Mouse (Mus musculus): Measurements from ENCODE around the gene Tdp1. TPM values are rescaled to one million over a fixed set of nuclear protein-coding genes. Genes with fewer than 3 reads are reported as not detected.

Tdp1 gene
- 53.0 and 56.2 TPM in 2 replicates for polyA plus RNA-seq (2015; fragmentation: Nextera tagmentation; extraction: Ambion mirVana)

DNA sequence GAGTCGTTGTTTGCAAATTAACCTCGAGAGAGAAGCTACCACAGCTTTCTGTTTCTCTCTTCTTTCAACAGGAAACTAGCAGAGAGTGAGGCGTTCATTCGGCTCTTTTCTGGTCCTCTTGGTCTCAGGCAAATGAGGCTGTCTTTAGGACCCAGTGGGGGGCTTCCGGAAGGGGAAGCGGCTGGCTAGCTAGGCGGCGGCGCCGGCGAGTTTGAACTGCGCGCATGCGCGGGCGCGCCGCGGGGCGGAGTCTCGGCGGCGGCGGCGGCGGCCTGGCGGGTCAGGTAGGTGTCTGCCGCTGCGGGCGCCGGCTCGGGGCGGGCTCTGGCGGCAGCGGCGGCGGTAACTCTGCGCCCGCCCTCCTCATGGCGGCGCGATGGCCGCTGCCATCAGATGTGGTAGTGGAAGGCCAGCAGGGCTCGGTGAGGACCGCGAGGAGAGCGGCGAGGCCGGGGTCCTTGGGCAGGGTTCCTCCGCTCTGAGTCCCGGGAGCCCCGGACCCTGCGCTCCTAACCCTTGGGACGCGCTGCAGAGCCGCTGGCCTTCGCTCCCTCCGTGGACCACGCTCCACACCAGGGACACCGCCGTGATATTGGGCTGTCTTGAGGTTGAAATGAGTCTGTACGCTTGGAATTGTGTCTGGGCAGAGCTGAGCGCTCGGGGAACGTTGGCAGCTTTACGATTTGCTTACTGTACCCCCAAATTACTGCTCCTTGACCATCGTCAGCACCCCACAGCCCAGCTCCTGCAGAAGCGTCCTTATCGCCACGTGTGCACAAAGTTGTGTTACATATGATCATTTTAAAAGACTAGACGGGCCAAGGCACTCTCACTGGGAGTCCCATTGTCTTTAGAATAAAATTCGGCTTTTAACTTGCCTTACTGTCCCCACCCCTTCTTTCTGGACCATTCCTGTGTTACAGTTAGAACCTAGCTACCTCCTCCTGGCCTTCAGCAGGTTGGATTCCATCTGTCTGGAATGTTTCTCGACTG lies at the start of gene Tdp1, which contains the start of gene Efcab11:
Gene Tdp1 (plus strand): TSS at position 249 of the 993 bp plus-strand sequence.
Gene Efcab11 (minus strand): TSS at position 171 of the 993 bp plus-strand sequence.
- Histone ChIP-seq H3K36me3 (replicated peaks) (no peaks in the 10 kb centered on the region), H3K9me3 (no peaks in the 10 kb centered on the region), H3K4me1 (peaks cover 20% of the 10 kb centered on the region), H3K4me2 (peak within 1 kb of the TSS; percentile 99), H3K27ac (peak within 1 kb of the TSS; percentile 86), H3K9ac (peak within 1 kb of the TSS; percentile 91), H3K27me3 (replicated peaks) (no peaks in the 10 kb centered on the region), H3K4me3 (peak within 1 kb of the TSS; percentile 93)
- ATAC-seq (replicated peaks): peak; percentile 87
- under 1% methylated on average over 56 of the region's 73 CpGs for WGBS

DNA sequence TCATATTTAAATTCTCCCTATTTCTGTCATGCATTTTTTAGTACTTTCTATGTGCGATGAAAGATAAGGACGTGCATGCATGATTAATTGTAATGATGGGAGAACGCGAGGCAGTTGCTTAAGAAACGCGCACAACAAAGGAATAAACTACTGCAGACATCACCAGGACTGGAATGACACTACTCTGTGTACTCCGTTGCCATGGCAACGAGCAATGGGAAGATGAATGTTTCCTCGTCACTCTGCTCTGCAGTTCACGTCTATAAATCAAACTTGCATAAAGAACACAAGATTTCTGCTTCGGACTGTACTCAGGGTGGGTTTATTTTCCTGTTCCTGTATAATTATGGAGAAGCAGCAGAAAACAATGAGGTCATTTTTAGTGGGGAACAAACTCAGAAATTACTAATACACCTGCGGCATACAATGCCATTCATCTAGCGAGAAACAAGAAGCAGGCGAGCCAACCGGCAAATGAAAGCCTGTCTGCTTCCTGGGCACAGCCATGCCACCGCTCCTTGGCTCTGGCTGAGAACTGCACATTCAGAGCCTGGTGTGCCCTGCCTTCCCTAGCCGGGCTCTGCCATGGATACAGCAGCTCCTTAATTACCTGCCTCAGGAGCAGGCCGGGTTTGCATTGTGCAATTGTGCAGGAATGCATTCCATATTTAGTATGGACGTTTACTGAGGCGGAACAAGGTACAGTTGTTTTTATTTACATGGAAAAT lies 47.7 kb upstream of the Tdp1 start:
- Histone ChIP-seq H3K27me3 (replicated peaks) (no peaks in the 10 kb centered on the region), H3K4me3 (no peak overlapping the region; the same call in 1 of the 2 replicates), H3K27ac (peak overlapping the region; percentile 82), H3K4me2 (peak overlapping the region; percentile 37), H3K9me3 (no peaks in the 10 kb centered on the region), H3K9ac (no peak overlapping the region; the same call in 1 of the 2 replicates), H3K36me3 (replicated peaks) (no peaks in the 10 kb centered on the region), H3K4me1 (peaks cover 18% of the 10 kb centered on the region)
- 32% methylated on average over 20 of the region's 20 CpGs for WGBS
- peak; percentile 94 for ATAC-seq (replicated peaks)

GRCm38 (mm10) chr12:99837528-99837927 lies 46.8 kb upstream of the Tdp1 start:
- WGBS: 92% methylated on average over 5 of the region's 5 CpGs
- Histone ChIP-seq H3K9ac (no peak overlapping the region), H3K36me3 (replicated peaks) (no peaks in the 10 kb centered on the region), H3K27ac (no peak overlapping the region; the same call in 1 of the 2 replicates), H3K27me3 (replicated peaks) (no peaks in the 10 kb centered on the region), H3K4me1 (peaks cover 18% of the 10 kb centered on the region), H3K4me2 (no peak overlapping the region), H3K9me3 (no peaks in the 10 kb centered on the region), H3K4me3 (no peak overlapping the region)
- ATAC-seq (replicated peaks): no peak

- Histone ChIP-seq H3K9ac (peak overlapping the region; percentile 2; the same call in 1 of the 2 replicates), H3K36me3 (replicated peaks) (no peaks in the 10 kb centered on the region), H3K4me3 (no peak overlapping the region), H3K9me3 (no peaks in the 10 kb centered on the region), H3K4me1 (peaks cover 18% of the 10 kb centered on the region), H3K27ac (no peak overlapping the region), H3K4me2 (no peak overlapping the region), H3K27me3 (replicated peaks) (no peaks in the 10 kb centered on the region)
- ATAC-seq (replicated peaks): no peak
- WGBS: 76% methylated on average over 11 of the region's 11 CpGs
Observed at GRCm38 (mm10) chr12:99838109-99838508, 46.2 kb upstream of the Tdp1 start.

- Histone ChIP-seq H3K27me3 (replicated peaks) (no peaks in the 10 kb centered on the region), H3K4me2 (no peak overlapping the region), H3K27ac (no peak overlapping the region), H3K4me1 (peaks cover 18% of the 10 kb centered on the region), H3K4me3 (no peak overlapping the region), H3K36me3 (replicated peaks) (no peaks in the 10 kb centered on the region), H3K9me3 (no peaks in the 10 kb centered on the region), H3K9ac (no peak overlapping the region)
- ATAC-seq (replicated peaks): no peak
- WGBS: 78% methylated on average over 14 of the region's 14 CpGs
Observed at GRCm38 (mm10) chr12:99838703-99839102, 45.6 kb upstream of the Tdp1 start.

GRCm38 (mm10) chr12:99844951-99845350 lies 39.4 kb upstream of the Tdp1 start:
- H3K9me3 ChIP-seq: no peaks in the 10 kb centered on the region
- H3K36me3 ChIP-seq (replicated peaks): no peaks in the 10 kb centered on the region
- no peak overlapping the region for H3K9ac ChIP-seq
- ATAC-seq (replicated peaks): no peak
- WGBS: 88% methylated on average over 8 of the region's 8 CpGs
- no peaks in the 10 kb centered on the region for H3K27me3 ChIP-seq (replicated peaks)
- no peak overlapping the region for H3K4me3 ChIP-seq
- no peaks in the 10 kb centered on the region for H3K4me1 ChIP-seq
- no peak overlapping the region for H3K27ac ChIP-seq
- H3K4me2 ChIP-seq: no peak overlapping the region

DNA sequence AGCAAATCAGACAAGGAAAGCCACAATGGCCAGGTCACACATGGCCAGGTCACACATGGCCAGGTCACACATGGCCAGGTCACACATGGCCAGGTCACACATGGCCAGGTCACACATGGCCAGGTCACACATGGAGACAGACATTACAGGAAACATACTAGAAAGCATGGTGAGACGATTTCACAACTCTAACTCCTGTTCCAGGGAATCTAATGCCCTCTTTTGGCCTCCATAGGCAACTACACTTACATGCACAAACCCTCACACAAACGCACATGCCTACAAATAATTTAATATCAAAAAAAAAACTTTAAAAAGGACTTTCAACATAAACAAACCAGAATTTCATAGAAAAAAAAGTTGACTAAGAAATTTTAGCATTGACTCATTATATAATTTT lies 34.3 kb upstream of the Tdp1 start:
- no peak for ATAC-seq (replicated peaks)
- Histone ChIP-seq H3K4me3 (no peak overlapping the region), H3K36me3 (replicated peaks) (no peaks in the 10 kb centered on the region), H3K9me3 (no peaks in the 10 kb centered on the region), H3K27ac (no peak overlapping the region), H3K4me2 (no peak overlapping the region), H3K9ac (no peak overlapping the region), H3K27me3 (replicated peaks) (no peaks in the 10 kb centered on the region), H3K4me1 (peaks cover 13% of the 10 kb centered on the region; the same call in 1 of the 2 replicates)
- 88% methylated on average over 2 of the region's 2 CpGs for WGBS

- H3K4me2 ChIP-seq: 0 out of 2 replicates have a peak overlapping the region, but pooled peaks have one; percentile 4
Observed at GRCm38 (mm10) chr12:99853323-99854258, 30.7 kb upstream of the Tdp1 start.

DNA sequence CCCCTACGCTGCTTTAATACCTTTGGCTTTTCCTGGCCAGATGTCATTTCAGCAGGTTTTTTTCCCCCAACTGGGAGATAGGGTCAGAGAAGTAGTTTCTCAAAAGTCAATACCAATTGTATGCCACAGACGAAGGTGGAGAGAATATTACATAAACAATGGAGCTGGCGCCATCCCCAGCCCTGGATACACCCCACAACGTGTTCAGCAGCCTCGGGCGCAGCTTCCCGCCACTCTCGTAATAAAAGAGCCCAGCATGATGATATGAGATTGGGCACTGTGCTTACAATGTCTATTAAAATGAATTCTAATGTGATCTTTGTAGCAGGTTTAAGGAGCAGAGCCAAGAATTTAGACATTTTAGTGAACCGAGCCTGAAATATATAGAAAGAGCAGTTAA lies 28.3 kb upstream of the Tdp1 start:
- Histone ChIP-seq H3K36me3 (replicated peaks) (no peaks in the 10 kb centered on the region), H3K9ac (no peak overlapping the region), H3K27ac (no peak overlapping the region), H3K4me3 (no peak overlapping the region), H3K27me3 (replicated peaks) (no peaks in the 10 kb centered on the region), H3K4me2 (no peak overlapping the region), H3K9me3 (no peaks in the 10 kb centered on the region), H3K4me1 (peaks cover 19% of the 10 kb centered on the region)
- ATAC-seq (replicated peaks): no peak
- 48% methylated on average over 9 of the region's 9 CpGs for WGBS

More at GRCm38 (mm10) chr12:99853323-99854258, 30.7 kb upstream of the Tdp1 start:
- Histone ChIP-seq H3K9me3 (no peaks in the 10 kb centered on the region), H3K27ac (peak overlapping the region; percentile 42; the same call in 1 of the 2 replicates), H3K9ac (no peak overlapping the region), H3K4me1 (peaks cover 16% of the 10 kb centered on the region; the same call in 1 of the 2 replicates), H3K27me3 (replicated peaks) (no peaks in the 10 kb centered on the region), H3K4me3 (no peak overlapping the region), H3K36me3 (replicated peaks) (no peaks in the 10 kb centered on the region)
- 49% methylated on average over 14 of the region's 14 CpGs for WGBS
- ATAC-seq (replicated peaks): no peak

DNA sequence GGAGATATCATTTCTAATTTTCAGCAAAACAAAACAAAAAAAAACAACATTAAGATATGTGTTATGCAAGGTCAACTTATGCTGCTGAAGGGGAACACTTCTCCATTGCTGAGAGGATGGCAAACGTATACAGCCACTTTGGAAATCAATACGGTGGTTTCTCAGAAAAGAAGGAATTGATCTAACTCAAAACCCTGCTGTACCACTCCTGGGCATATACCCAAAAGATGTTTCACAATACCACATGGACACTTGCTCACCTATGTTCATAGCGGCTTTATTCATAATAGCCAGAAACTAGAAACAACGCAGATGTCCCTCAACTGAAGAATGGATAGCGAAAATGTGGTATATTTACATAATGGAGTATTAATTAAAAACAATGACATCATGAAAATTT lies 25.7 kb upstream of the Tdp1 start:
- no peaks in the 10 kb centered on the region for H3K9me3 ChIP-seq
- H3K4me3 ChIP-seq: no peak overlapping the region
- H3K27ac ChIP-seq: no peak overlapping the region
- H3K9ac ChIP-seq: no peak overlapping the region
- H3K4me2 ChIP-seq: no peak overlapping the region
- 92% methylated on average over 5 of the region's 5 CpGs for whole genome bisulfite sequencing
- no peaks in the 10 kb centered on the region for H3K27me3 ChIP-seq (replicated peaks)
- peaks cover 11% of the 10 kb centered on the region for H3K4me1 ChIP-seq
- no peaks in the 10 kb centered on the region for H3K36me3 ChIP-seq (replicated peaks)
- no peak for ATAC-seq (replicated peaks)

DNA sequence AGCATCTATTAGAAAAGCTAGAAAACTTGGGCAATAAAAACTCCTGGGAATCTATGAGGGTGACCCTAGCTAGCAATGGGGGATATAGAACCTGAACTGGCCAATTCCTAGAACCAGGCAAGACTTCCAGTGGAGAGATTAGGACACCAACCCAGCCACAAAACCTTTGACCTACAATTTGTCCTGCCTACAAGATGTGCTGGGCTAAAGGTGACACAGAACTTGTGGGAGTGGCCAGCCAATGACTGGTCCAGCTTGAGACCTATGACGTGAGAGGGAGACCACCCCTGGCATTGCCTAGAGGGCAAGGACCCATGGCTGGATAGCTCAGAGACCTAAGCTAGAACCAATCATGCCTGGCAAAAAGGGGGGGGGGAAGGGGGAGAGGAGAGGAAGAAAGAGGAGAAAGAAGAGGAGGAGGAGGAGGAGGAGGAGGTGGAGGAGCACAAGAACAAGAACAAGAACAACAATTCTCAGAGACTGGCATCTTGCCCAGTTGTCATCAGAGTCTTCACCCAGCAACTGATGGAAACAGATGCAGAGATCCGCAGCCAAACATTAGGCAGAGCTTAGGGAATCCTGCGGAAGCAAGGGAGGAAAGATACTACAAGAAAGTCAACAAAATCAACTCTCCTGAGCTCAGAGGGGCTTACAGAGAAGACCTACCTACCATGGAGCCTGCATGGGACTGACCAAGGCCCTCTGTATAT lies 24.8 kb upstream of the Tdp1 start:
- WGBS: 71% methylated on average over 3 of the region's 3 CpGs
- no peak overlapping the region for H3K9ac ChIP-seq
- ATAC-seq (replicated peaks): no peak
- H3K4me1 ChIP-seq: peaks cover 6% of the 10 kb centered on the region
- no peak overlapping the region for H3K27ac ChIP-seq
- no peaks in the 10 kb centered on the region for H3K27me3 ChIP-seq (replicated peaks)
- no peak overlapping the region for H3K4me3 ChIP-seq
- no peaks in the 10 kb centered on the region for H3K36me3 ChIP-seq (replicated peaks)
- H3K9me3 ChIP-seq: no peaks in the 10 kb centered on the region
- H3K4me2 ChIP-seq: no peak overlapping the region
